Mouse (Mus musculus) midbrain, postnatal 0 days (tissue): ENCODE measurements at regions not wholly inside any gene's neighbourhood (a gene's known extent, or its start where the extent isn't known, plus 50 kb on each side); places are given as distances from the start of the nearest gene placed in this dataset.

Experiments used
- ATAC-seq: fragments of 200-750 bp; cut with Nextera tagmentation; 2 replicates; pipeline ENCODE4 v1.8.0; 2017; ENCODE audit warnings: moderate number of reproducible peaks, mild to moderate bottlenecking, moderate TSS enrichment, moderate library complexity; ENCODE audit not compliant: low FRiP score
- DNase-seq: peaks from one replicate; pipeline ENCODE4 v3.0.0-alpha.2; 2015; ENCODE audit warnings: low spot score
- H3K27ac ChIP-seq: fragments of 300-500 bp; sonication (generic); 2 replicates; pipeline ENCODE4 v1.5.1; 2014; ENCODE audit warnings: low read depth, mild to moderate bottlenecking, low read length, mixed read lengths
- H3K27me3 ChIP-seq: fragments of 300-500 bp; sonication (generic); 2 replicates; pipeline ENCODE4 v1.6.1; 2014; ENCODE audit warnings: low read length, control low read depth, mixed read lengths; ENCODE audit not compliant: insufficient read depth
- H3K36me3 ChIP-seq: fragments of 300-500 bp; sonication (generic); 2 replicates; pipeline ENCODE4 v1.6.1; 2014; ENCODE audit warnings: low read length, control low read depth, mixed read lengths; ENCODE audit not compliant: insufficient read depth
- H3K4me1 ChIP-seq: fragments of 300-500 bp; sonication (generic); 2 replicates; pipeline ENCODE4 v1.6.1; 2014; ENCODE audit warnings: mild to moderate bottlenecking, control low read depth, antibody characterized with exemption, low read length, mixed read lengths; ENCODE audit not compliant: insufficient read depth
- H3K4me2 ChIP-seq: fragments of 300-500 bp; sonication (generic); 2 replicates; pipeline ENCODE4 v1.6.1; 2014; ENCODE audit warnings: low read depth, mild to moderate bottlenecking, low read length, mixed read lengths; ENCODE audit not compliant: poor library complexity, severe bottlenecking
- H3K4me3 ChIP-seq: fragments of 300-500 bp; sonication (generic); 2 replicates; pipeline ENCODE4 v1.5.1; 2014; ENCODE audit warnings: low read depth, mild to moderate bottlenecking, low read length, moderate library complexity
- H3K9ac ChIP-seq: fragments of 300-500 bp; sonication (generic); replicated peaks from 2 replicates; pipeline ENCODE4 v1.6.1; 2014; ENCODE audit warnings: mild to moderate bottlenecking, low read length, moderate library complexity, mixed read lengths; ENCODE audit not compliant: poor library complexity, severe bottlenecking
- H3K9me3 ChIP-seq: fragments of 300-500 bp; sonication (generic); 2 replicates; pipeline ENCODE4 v1.6.1; 2016; ENCODE audit warnings: low read length, control low read depth
- CTCF ChIP-seq: IDR thresholded peaks from 2 replicates; pipeline ENCODE4 v1.5.1; 2016; ENCODE audit warnings: antibody characterized with exemption, mild to moderate bottlenecking
- WGBS: fragments of 180-500 bp; shearing (Covaris S2); extraction: QIAGEN DNeasy Blood & Tissue Kit; methylation state at CpG from one replicate; pipeline ENCODE4 v1.1.7; 2014; 5-methylcytosine and 5-hydroxymethylcytosine counted together

- 83% methylated on average over 6 of the region's 6 CpGs for WGBS
- Histone ChIP-seq H3K4me2 (no peak overlapping the region), H3K9me3 (no peaks in the 10 kb centered on the region), H3K9ac (no peak overlapping the region), H3K36me3 (no peaks in the 10 kb centered on the region), H3K4me1 (no peaks in the 10 kb centered on the region), H3K27ac (no peak overlapping the region), H3K27me3 (no peaks in the 10 kb centered on the region), H3K4me3 (no peak overlapping the region)
- DNase-seq (no peak), ATAC-seq (no peak)
- TF ChIP-seq CTCF, result no peak
Observed at GRCm38 (mm10) chr8:10831277-10831676, 177.0 kb downstream of the Irs2 start.

GRCm38 (mm10) chr8:10830835-10831234 is 177.4 kb downstream of the Irs2 start:
- no peak for ATAC-seq
- no peaks in the 10 kb centered on the region for H3K4me1 ChIP-seq
- H3K4me2 ChIP-seq, result no peak overlapping the region
- H3K27me3 ChIP-seq, result no peaks in the 10 kb centered on the region
- no peak for TF ChIP-seq CTCF
- H3K4me3 ChIP-seq, result no peak overlapping the region
- no peaks in the 10 kb centered on the region for H3K36me3 ChIP-seq
- 90% methylated on average over 10 of the region's 10 CpGs for WGBS
- H3K9me3 ChIP-seq, result no peaks in the 10 kb centered on the region
- no peak overlapping the region for H3K27ac ChIP-seq
- no peak for DNase-seq
- H3K9ac ChIP-seq, result no peak overlapping the region

GRCm38 (mm10) chr8:10828580-10828979 is 179.7 kb downstream of the Irs2 start:
- DNase-seq, result no peak
- 52% methylated on average over 9 of the region's 9 CpGs for WGBS
- no peaks in the 10 kb centered on the region for H3K4me1 ChIP-seq

GRCm38 (mm10) chr8:10827560-10827959 is 180.7 kb downstream of the Irs2 start:
- no peaks in the 10 kb centered on the region for H3K9me3 ChIP-seq
- TF ChIP-seq CTCF, result peak; percentile 33
- no peaks in the 10 kb centered on the region for H3K4me1 ChIP-seq
- ATAC-seq (no peak), DNase-seq (no peak)
- WGBS, result 90% methylated on average over 6 of the region's 6 CpGs
- no peak overlapping the region for H3K9ac ChIP-seq
- no peak overlapping the region for H3K4me2 ChIP-seq
- H3K4me3 ChIP-seq, result no peak overlapping the region
- H3K36me3 ChIP-seq, result no peaks in the 10 kb centered on the region
- no peak overlapping the region for H3K27ac ChIP-seq
- H3K27me3 ChIP-seq, result no peaks in the 10 kb centered on the region

More at GRCm38 (mm10) chr8:10828580-10828979, 179.7 kb downstream of the Irs2 start:
- Histone ChIP-seq H3K27me3 (no peaks in the 10 kb centered on the region), H3K4me3 (no peak overlapping the region), H3K27ac (no peak overlapping the region), H3K4me2 (no peak overlapping the region), H3K36me3 (no peaks in the 10 kb centered on the region), H3K9ac (no peak overlapping the region), H3K9me3 (no peaks in the 10 kb centered on the region)
- ATAC-seq, result no peak
- TF ChIP-seq CTCF, result no peak

GRCm38 (mm10) chr8:10825981-10826380 is 182.3 kb downstream of the Irs2 start:
- ATAC-seq, result no peak
- no peaks in the 10 kb centered on the region for H3K36me3 ChIP-seq
- 44% methylated on average over 4 of the region's 4 CpGs for WGBS
- H3K4me1 ChIP-seq, result no peaks in the 10 kb centered on the region
- H3K27ac ChIP-seq, result no peak overlapping the region
- no peaks in the 10 kb centered on the region for H3K9me3 ChIP-seq
- no peaks in the 10 kb centered on the region for H3K27me3 ChIP-seq
- no peak overlapping the region for H3K9ac ChIP-seq
- H3K4me3 ChIP-seq, result no peak overlapping the region
- H3K4me2 ChIP-seq, result no peak overlapping the region
- DNase-seq, result peak; percentile 27
- no peak for TF ChIP-seq CTCF

- no peaks in the 10 kb centered on the region for H3K4me1 ChIP-seq
- TF ChIP-seq CTCF, result no peak
- no peak overlapping the region for H3K27ac ChIP-seq
- no peak overlapping the region for H3K4me2 ChIP-seq
- no peaks in the 10 kb centered on the region for H3K36me3 ChIP-seq
- no peaks in the 10 kb centered on the region for H3K9me3 ChIP-seq
- DNase-seq (no peak), ATAC-seq (no peak)
- H3K4me3 ChIP-seq, result no peak overlapping the region
- WGBS, result 66% methylated on average over 10 of the region's 10 CpGs
- no peaks in the 10 kb centered on the region for H3K27me3 ChIP-seq
- H3K9ac ChIP-seq, result no peak overlapping the region
Observed at GRCm38 (mm10) chr8:10825192-10825926, 182.9 kb downstream of the Irs2 start.
